ENCODE assay signal across 9 mouse cellular contexts in genomic region chr17:64915025-64915424, GRCm38 (mm10).
A peak's percentile ranks its signal among the peaks of the same experiment; 100 is the strongest.
DNase-seq lines count a peak whose midpoint lies in the region; ATAC-seq lines count a peak whose summit lies in the region.
"Had no signal": no experiment of that assay in that cellular context is flagged by ENCODE, and none has a peak within 500 bp of the region (broad histone marks: within the 10 kb centered on the region; RNA-seq: fewer than 3 reads in every experiment).

No protein-coding gene starts in this region.

- WGBS in embryonic facial prominence, embryonic 12.5 days, result 16% methylated on average over 4 of the region's 4 CpGs
- WGBS in hindbrain, embryonic 15.5 days, result 12% methylated on average over 4 of the region's 4 CpGs
- WGBS in neural tube, embryonic 14.5 days, result 11% methylated on average over 4 of the region's 4 CpGs

- H3K9ac ChIP-seq in embryonic facial prominence, embryonic 12.5 days, result no peak overlapping the region
- no peak overlapping the region for H3K9ac ChIP-seq in hindbrain, embryonic 15.5 days
- H3K9ac ChIP-seq in neural tube, embryonic 14.5 days (replicated peaks; ENCODE audit: low read depth, low read length), result no peak overlapping the region
- H3K9ac ChIP-seq: limb, embryonic 13.5 days had no signal

- H3K27me3 ChIP-seq in embryonic facial prominence, embryonic 12.5 days, result no peaks in the 10 kb centered on the region
- no peaks in the 10 kb centered on the region for H3K27me3 ChIP-seq in hindbrain, embryonic 15.5 days
- no peaks in the 10 kb centered on the region for H3K27me3 ChIP-seq in neural tube, embryonic 14.5 days (ENCODE audit: control insufficient read depth, insufficient read depth, low read length)
- H3K27me3 ChIP-seq: limb, embryonic 13.5 days had no signal

- no peaks in the 10 kb centered on the region for H3K9me3 ChIP-seq in embryonic facial prominence, embryonic 12.5 days
- H3K9me3 ChIP-seq in hindbrain, embryonic 15.5 days, result no peaks in the 10 kb centered on the region
- no peaks in the 10 kb centered on the region for H3K9me3 ChIP-seq in neural tube, embryonic 14.5 days (ENCODE audit: control insufficient read depth, low read length)
- H3K9me3 ChIP-seq: limb, embryonic 13.5 days had no signal

- H3K36me3 ChIP-seq in embryonic facial prominence, embryonic 12.5 days, result no peaks in the 10 kb centered on the region
- no peaks in the 10 kb centered on the region for H3K36me3 ChIP-seq in hindbrain, embryonic 15.5 days
- no peaks in the 10 kb centered on the region for H3K36me3 ChIP-seq in neural tube, embryonic 14.5 days (ENCODE audit: control insufficient read depth, insufficient read depth, low read length)
- H3K36me3 ChIP-seq: limb, embryonic 13.5 days had no signal

- peaks cover 26% of the 10 kb centered on the region for H3K4me1 ChIP-seq in embryonic facial prominence, embryonic 12.5 days
- H3K4me1 ChIP-seq in hindbrain, embryonic 15.5 days (replicated peaks), result peaks cover 24% of the 10 kb centered on the region
- H3K4me1 ChIP-seq in neural tube, embryonic 14.5 days (ENCODE audit: control insufficient read depth, insufficient read depth, low read length), result peaks cover 17% of the 10 kb centered on the region

- no peak for ATAC-seq in embryonic facial prominence, embryonic 12.5 days (ENCODE audit: insufficient number of reproducible peaks, insufficient read depth, low FRiP score, low TSS enrichment)
- ATAC-seq in hindbrain, embryonic 15.5 days (ENCODE audit: low FRiP score, low read depth), result peak; percentile 48; the same call in 1 of the 2 replicates
- ATAC-seq in neural tube, embryonic 14.5 days (ENCODE audit: low read depth), result peak; percentile 19; the same call in 1 of the 2 replicates

- DNase-seq in kidney, adult 9 months, result peak; percentile 5
- DNase-seq in kidney, postnatal 10 days, result no peak
- DNase-seq in thymus, postnatal 0 days (ENCODE audit: low spot score), result no peak
- no peak for DNase-seq in cerebellum, adult 8-10 months
- DNase-seq: thymus, postnatal 25 days had no signal

- peak overlapping the region; percentile 60; the same call in 1 of the 2 replicates for H3K27ac ChIP-seq in embryonic facial prominence, embryonic 12.5 days
- no peak overlapping the region for H3K27ac ChIP-seq in hindbrain, embryonic 15.5 days (replicated peaks)
- H3K27ac ChIP-seq in neural tube, embryonic 14.5 days (ENCODE audit: low read depth, low read length), result no peak overlapping the region
- H3K27ac ChIP-seq: limb, embryonic 13.5 days had no signal

- H3K4me3 ChIP-seq in embryonic facial prominence, embryonic 12.5 days, result no peak overlapping the region
- H3K4me3 ChIP-seq in hindbrain, embryonic 15.5 days, result no peak overlapping the region
- no peak overlapping the region for H3K4me3 ChIP-seq in neural tube, embryonic 14.5 days (ENCODE audit: low read depth, low read length)
- H3K4me3 ChIP-seq: limb, embryonic 13.5 days had no signal

- no peak overlapping the region for H3K4me2 ChIP-seq in embryonic facial prominence, embryonic 12.5 days (replicated peaks)
- H3K4me2 ChIP-seq in hindbrain, embryonic 15.5 days, result no peak overlapping the region
- H3K4me2 ChIP-seq in neural tube, embryonic 14.5 days (ENCODE audit: low read depth, low read length), result no peak overlapping the region
- H3K4me2 ChIP-seq: limb, embryonic 13.5 days had no signal
